Mouse (Mus musculus) megakaryocyte progenitor cell, adult 5-6 weeks (primary cell): ENCODE results near the gene Tnxb. TPM values are rescaled to one million over a fixed set of nuclear protein-coding genes. Genes with fewer than 3 reads are reported as not detected.

Source experiments
- ATAC-seq: replicated peaks from 2 replicates; pipeline ENCODE4 v1.8.0; 2016; ENCODE audit warnings: mild to moderate bottlenecking, moderate TSS enrichment, inconsistent platforms; ENCODE audit not compliant: poor library complexity
- total RNA-seq, 2 experiments: library from RNA; stranded (forward) in 1 of 2; stranded (reverse) in 1 of 2; fragments of 157-497, 149-512 nt in 1 of 2; fragments of 200-1000 nt in 1 of 2; gene quantifications; 2 replicates each; pipeline versions ENCODE4 v1.2.3 to v1.2.4; 2015 to 2017

The Tnxb gene
- total RNA-seq (2015) (not detected in 2 replicates), total RNA-seq (2017) (not detected in 2 replicates)

DNA sequence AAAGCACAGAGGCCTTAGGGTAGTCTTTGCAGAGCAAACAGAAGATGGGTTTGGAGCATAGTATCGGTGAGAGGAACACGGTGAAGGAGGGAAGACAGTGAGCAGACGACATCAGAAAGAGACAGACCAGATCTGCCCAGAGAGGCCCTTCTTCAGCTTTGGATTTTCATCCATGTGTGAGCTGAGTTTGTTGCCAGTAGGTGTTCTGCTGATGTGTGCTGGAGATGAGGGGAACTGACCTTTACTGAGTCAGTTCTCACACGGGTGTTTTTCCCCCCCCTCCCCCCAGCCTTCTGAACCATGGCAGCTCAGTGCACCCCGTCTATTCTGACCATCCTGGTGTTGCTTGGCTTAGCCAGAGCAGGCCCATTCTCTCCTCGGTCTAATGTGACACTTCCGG, at the start of gene Tnxb:
TSS of gene Tnxb (plus strand) at position 301 of the 400 bp plus-strand sequence.
- no peak for ATAC-seq

GRCm38 (mm10) chr17:34621006-34621405, 49.3 kb upstream of the Tnxb start:
- no peak for ATAC-seq

- no peak for ATAC-seq
Measured at GRCm38 (mm10) chr17:34623161-34623560, 47.2 kb upstream of the Tnxb start.

- ATAC-seq, result no peak
Measured at GRCm38 (mm10) chr17:34624981-34625380, 45.4 kb upstream of the Tnxb start.

DNA sequence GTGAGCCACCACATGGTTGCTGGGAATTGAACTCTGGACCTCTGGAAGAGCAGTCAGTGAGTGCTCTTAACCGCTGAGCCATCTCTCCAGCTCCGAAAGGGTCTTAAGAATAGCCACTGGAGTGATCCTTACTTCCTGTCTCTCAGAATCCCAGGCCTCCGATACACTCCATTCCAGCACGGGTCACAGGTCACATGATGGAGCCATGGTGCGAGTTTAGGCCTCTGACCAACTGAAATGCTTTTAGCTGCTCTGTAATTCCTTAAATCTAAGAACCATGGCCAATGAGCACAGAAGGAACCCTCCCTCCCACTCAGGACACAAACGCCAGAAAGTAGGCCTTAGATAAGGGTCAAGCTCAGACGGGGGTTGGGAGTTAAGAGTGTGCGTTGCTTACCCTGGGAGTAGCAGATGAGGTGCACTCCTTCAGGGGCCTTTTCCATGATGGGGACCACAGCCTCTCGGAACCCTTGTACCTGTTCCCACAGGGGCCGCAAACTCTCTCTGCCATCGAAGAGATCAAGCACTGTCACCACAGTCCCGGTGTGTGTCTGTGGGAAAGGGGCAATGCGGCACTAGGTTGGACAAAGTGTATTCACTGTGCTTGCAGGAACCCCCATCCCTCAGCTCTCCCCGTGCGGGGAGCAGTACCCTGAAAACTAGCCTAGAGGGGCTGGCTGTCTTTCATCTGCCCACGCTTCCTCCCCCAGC, 44.1 kb upstream of the Tnxb start:
- no peak for ATAC-seq

GRCm38 (mm10) chr17:34626773-34627092, 43.6 kb upstream of the Tnxb start:
- peak; percentile 47 for ATAC-seq

DNA sequence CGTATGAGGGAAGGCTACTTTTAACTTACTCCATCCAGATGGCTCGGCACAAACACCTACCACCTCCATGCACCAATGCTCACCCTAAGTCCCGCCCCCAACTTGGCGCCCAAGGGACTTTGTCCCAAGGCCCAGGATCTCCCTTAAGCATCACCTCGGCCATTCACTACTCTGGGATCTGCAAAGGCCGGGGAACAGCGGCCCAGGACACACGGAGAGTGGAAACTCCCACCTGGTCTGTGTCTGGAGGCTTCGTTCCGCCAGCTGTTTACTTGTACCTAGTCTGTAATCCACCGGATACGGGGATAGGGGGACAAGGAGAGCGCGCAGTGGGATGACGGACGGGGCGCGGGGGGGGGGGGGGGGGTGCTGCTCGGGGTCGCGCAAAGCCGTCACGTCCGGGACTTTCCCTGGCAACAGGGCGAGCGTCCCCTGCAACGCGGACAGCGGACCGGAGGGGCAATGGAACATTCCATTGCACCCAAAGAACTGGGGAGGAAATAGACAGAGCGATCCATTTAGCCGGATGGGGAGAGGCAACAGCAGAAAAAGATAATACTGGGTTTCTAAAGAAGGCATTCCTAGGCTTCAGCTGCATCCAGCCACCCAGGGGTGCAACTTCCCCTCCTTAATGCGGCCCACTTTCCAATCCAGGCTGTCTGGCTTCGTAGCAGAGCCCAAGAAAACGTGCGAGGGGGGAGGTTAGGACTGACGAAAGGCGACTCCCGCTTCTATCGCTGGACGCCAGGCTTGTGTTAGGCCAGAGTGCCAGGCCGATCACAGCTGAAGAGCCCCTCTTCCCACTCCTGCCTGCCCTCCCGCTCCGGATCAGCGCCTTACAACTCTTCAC, 43.0 kb upstream of the Tnxb start:
- ATAC-seq, result peak; percentile 72

GRCm38 (mm10) chr17:34627943-34628643, 42.2 kb upstream of the Tnxb start, which contains the start of gene Ppt2:
Gene Ppt2 (minus strand): TSS chr17:34628510.
- ATAC-seq, result no peak

GRCm38 (mm10) chr17:34628644-34628967, 41.7 kb upstream of the Tnxb start:
- ATAC-seq, result no peak

GRCm38 (mm10) chr17:34629221-34629751, 41.0 kb upstream of the Tnxb start, which contains the start of gene Prrt1:
Gene Prrt1 (plus strand): TSS chr17:34629533.
- ATAC-seq, result no peak

DNA sequence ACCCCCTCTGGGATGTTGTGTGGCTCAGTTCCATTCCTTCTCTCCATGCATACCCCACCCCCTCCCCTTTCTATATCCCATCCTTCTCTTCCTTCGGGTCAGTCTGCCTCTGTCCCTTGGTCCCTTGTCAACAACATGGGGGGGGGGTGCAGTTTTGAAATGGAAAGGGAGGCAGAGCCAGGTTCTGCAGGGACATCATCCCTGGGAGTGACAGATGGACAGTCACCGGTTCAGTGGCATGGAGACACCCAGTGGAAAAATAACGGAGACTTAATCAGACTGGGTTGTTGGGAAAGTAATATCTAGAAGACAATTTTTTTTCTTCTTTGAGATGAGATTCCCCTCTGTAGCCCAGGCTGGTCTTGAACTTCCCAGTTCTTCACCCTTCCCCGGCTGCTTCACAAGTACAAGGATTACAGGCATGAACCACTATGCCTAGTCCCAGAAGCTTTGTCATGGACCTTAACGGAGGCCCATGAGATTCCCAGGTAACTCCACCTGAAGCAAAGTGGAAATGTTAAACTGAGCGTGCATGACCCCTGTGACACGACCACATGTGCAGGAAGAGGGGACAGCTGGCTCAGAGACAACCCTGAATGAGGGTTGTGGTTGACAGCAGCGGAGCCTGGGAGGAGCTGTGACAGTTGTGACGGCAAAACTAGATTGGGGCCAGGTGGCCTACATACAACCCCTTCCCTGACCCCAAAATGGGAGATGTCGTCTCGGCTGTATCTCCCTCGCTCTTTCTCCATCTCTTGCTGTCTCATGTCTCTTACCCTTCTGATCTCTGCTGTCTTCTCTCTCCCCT, 40.3 kb upstream of the Tnxb start:
- no peak for ATAC-seq

DNA sequence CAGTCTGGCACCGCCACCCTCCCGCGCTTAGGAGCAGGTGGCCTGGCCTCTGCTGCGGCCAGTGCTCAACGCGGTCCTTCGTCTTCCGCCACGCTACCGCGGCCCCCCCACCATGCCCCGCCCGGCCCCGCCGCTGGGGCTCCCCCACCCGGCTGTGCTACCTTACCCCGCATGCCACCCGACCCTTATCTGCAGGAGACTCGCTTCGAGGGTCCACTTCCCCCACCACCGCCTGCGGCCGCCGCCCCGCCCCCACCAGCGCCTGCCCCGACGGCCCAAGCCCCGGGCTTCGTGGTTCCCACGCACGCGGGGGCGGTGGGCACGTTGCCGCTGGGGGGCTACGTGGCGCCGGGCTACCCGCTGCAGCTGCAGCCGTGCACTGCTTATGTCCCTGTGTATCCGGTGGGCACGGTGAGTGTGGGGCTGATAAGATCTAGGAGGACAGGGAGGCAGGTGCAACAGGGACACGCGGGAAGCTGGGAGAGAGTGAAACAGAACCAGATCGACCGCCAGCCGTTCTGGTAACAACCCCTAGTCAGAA, 39.5 kb upstream of the Tnxb start:
- ATAC-seq, result no peak

DNA sequence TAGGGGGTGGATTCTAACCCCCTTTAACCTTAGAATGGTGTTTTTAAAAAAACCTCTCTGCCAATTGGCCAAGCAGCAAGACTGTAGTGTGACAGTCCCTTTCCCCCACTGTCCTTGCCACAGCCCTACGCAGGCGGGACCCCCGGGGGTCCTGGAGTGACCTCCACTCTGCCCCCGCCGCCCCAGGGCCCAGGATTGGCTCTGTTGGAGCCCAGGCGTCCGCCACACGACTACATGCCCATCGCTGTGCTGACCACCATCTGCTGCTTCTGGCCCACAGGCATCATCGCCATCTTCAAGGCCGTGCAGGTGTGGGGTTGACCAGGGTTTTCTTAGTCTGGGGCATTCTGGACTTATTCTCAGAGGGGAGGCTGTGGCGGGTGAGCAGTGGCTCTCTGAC, 38.7 kb upstream of the Tnxb start:
- ATAC-seq, result no peak

DNA sequence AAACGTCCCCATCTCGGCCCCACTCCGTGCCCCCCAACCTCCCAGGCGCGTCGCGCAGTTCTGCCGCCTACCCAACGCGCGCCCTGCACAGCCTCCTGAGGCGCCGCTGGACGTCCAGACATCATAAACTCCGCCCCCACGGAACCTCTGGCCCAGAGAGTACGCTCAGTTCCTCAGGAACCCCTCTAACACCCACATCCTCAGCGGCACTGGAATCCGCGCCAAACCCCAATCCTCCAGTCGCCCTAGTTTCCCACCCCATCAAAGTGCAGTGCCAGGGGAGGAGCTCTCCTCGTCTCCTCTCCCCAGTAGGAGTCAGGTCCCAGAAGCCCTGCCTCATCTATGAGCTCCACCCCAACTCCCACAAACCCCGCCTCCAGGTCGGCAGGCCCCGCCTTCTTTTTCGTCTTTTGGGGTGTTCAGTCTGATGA, 38.1 kb upstream of the Tnxb start:
- peak; percentile 83 for ATAC-seq

DNA sequence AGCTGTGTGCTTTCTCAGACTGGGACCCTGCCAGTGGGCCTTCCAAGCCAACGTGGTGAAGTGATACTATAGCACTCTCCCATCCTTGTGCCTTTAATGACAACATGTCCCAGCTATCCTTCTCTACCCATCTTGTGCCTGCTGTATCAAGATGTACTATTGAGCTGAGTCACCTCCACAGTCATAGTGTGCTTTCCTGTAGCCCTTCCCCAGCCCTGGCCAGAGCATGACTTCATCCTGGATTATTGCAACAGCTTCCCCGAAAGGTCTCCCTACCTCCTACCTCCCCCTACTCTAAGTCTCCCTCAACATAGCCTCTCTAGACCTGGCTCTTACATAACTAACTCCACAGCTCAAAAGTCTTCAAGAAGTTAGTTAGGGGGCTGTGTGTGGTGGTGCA, 34.7 kb upstream of the Tnxb start:
- ATAC-seq, result no peak

- no peak for ATAC-seq
Measured at GRCm38 (mm10) chr17:34637459-34637858, 32.9 kb upstream of the Tnxb start.

DNA sequence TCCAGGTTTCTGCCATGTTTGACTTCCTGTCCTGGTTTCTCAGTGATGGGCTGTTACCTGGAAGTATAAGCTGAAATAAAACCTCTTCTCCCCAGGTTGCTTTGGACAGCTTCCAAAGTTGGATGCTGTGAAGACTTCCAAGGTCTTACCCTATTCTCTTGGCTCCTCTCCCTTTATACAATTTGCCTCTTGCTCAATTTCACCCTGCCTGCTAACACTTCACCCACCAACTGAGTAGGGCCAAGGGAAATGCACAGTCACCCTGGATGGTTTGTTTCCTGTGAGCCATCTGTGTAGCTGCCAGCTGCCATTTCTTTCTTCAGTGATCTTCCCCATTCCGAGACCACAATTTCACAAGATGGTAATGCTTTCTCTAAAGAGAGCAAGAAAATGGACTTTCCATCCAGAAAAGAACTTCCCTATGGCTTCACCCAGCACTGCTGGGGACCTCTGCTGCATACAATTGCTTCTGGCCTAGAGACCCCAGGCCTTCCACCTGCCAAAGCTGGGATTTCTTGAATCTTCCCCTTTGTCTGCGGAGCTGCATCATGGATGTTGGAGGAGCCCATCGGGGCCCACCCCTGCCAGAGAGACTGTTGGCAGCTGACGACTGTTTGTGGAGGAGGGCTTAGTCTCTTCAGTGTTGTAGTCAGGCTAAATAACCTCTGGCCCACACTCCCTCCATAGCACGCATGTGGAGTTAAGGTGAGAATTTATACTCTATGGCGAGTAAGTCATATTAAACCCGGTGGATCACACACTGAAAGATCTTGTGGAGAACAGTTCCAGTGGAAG, 30.7 kb upstream of the Tnxb start:
- ATAC-seq, result peak; percentile 79

DNA sequence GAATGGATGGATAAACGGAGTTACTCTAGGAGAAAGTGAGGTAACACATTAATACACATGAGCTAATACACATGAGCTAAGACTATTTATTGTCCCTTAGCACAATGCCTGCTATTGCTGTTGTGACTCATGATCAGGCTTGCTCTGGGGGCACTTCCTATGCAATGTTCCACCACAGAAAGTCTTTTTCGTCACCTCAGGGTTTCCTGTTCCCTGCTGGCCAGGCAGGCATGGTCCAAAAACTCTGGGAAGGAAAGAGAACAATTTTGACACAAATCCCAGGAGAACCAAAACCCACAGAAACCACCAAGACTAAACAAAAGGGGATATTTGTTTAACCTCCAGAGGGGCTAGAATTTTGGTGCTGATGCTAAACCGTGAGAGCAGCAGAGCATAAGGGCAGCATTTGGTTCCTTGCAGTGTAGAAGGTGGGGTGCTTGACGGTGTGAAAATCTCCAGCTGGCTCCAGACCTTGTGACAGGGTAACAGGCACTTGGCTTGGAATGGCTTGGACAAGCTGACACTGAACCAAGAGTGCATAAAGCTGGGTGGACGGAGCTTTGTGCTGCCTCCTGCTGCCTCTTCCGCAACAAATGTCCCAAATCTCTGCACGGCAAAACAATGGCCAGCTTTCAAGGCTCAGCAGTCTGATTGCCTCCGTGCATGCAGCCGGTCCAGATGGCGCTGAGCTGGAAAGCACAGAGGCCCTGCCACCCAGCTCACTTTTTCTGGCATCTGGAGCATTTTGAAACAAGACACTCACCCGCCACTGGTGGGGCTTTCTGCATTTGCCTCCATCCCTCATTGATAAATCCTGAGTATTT, 29.3 kb upstream of the Tnxb start:
- peak; percentile 26; the same call in 1 of the 2 replicates for ATAC-seq

GRCm38 (mm10) chr17:34641945-34642344, 28.4 kb upstream of the Tnxb start:
- no peak for ATAC-seq
